Mouse (Mus musculus) embryonic facial prominence, embryonic 11.5 days (tissue): ENCODE data around the gene Nr6a1. TPM values are rescaled to one million over a fixed set of nuclear protein-coding genes. Genes with fewer than 3 reads are reported as not detected.

ENCODE experiments used
- ATAC-seq: fragments of 200-750 bp; cut with Nextera tagmentation; replicated peaks from 2 replicates; pipeline ENCODE4 v1.8.0; 2017; ENCODE audit warnings: low read depth; ENCODE audit not compliant: insufficient number of reproducible peaks, low FRiP score, low TSS enrichment
- DNase-seq: peaks from one replicate; pipeline ENCODE4 v3.0.0-alpha.2; 2015; ENCODE audit warnings: low spot score
- H3K27ac ChIP-seq: fragments of 300-500 bp; sonication (generic); replicated peaks from 2 replicates; pipeline ENCODE4 v1.5.1; 2014; ENCODE audit warnings: mild to moderate bottlenecking, low read depth, low read length, control low read depth
- H3K27me3 ChIP-seq: fragments of 300-500 bp; sonication (generic); 2 replicates; pipeline ENCODE4 v1.6.1; 2014; ENCODE audit warnings: mild to moderate bottlenecking, low read length, moderate library complexity, mixed read lengths; ENCODE audit not compliant: control insufficient read depth, insufficient read depth
- H3K36me3 ChIP-seq: fragments of 300-500 bp; sonication (generic); replicated peaks from 2 replicates; pipeline ENCODE4 v1.6.1; 2014; ENCODE audit warnings: low read depth, mild to moderate bottlenecking, low read length, moderate library complexity, mixed read lengths; ENCODE audit not compliant: control insufficient read depth, insufficient read depth
- H3K4me1 ChIP-seq: fragments of 300-500 bp; sonication (generic); 2 replicates; pipeline ENCODE4 v1.6.1; 2014; ENCODE audit warnings: low read length, mixed read lengths; ENCODE audit not compliant: control insufficient read depth, insufficient read depth
- H3K4me2 ChIP-seq: fragments of 300-500 bp; sonication (generic); 2 replicates; pipeline ENCODE4 v1.6.1; 2014; ENCODE audit warnings: low read depth, mild to moderate bottlenecking, control low read depth, low read length, moderate library complexity
- H3K4me3 ChIP-seq: fragments of 300-500 bp; sonication (generic); 2 replicates; pipeline ENCODE4 v1.5.1; 2014; ENCODE audit warnings: low read depth, low read length, control low read depth
- H3K9ac ChIP-seq: fragments of 300-500 bp; sonication (generic); replicated peaks from 2 replicates; pipeline ENCODE4 v1.6.1; 2014; ENCODE audit warnings: mild to moderate bottlenecking, control low read depth, low read length
- H3K9me3 ChIP-seq: fragments of 300-500 bp; sonication (generic); replicated peaks from 2 replicates; pipeline ENCODE4 v1.6.1; 2016; ENCODE audit warnings: mild to moderate bottlenecking, low read length, inconsistent platforms, mixed read lengths; ENCODE audit not compliant: control insufficient read depth
- WGBS: fragments of 180-500 bp; shearing (Covaris S2); extraction: QIAGEN DNeasy Blood & Tissue Kit; methylation state at CpG from one replicate; pipeline ENCODE4 v1.1.7; 2014; 5-methylcytosine and 5-hydroxymethylcytosine counted together
- polyA plus RNA-seq: library from polyadenylated mRNA; unstranded; fragments of >200 nt; fragmentation: Nextera tagmentation; extraction: Ambion mirVana; gene quantifications from 2 replicates; pipeline ENCODE4 v1.2.1, GENCODE M21; 2014

Gene Nr6a1
- polyA plus RNA-seq, 1 experiment from 2014 or later: 2.2 TPM

- no peak overlapping the region for H3K4me3 ChIP-seq
- no peak for DNase-seq
- no peaks in the 10 kb centered on the region for H3K27me3 ChIP-seq
Observed at GRCm38 (mm10) chr2:38923471-38923870, 4.0 kb downstream of the Nr6a1 start.

GRCm38 (mm10) chr2:38921374-38921773 is 6.1 kb downstream of the Nr6a1 start:
- DNase-seq: no peak
- 29% methylated on average over 1 of the region's 1 CpGs for WGBS
- Histone ChIP-seq H3K4me1 (no peaks in the 10 kb centered on the region), H3K9ac (no peak overlapping the region), H3K27ac (no peak overlapping the region), H3K36me3 (no peaks in the 10 kb centered on the region), H3K4me2 (no peak overlapping the region), H3K4me3 (no peak overlapping the region), H3K27me3 (no peaks in the 10 kb centered on the region), H3K9me3 (no peaks in the 10 kb centered on the region)
- ATAC-seq: no peak

More at GRCm38 (mm10) chr2:38923471-38923870, 4.0 kb downstream of the Nr6a1 start:
- 19% methylated on average over 3 of the region's 3 CpGs for WGBS
- Histone ChIP-seq H3K9ac (no peak overlapping the region), H3K4me1 (no peaks in the 10 kb centered on the region), H3K4me2 (no peak overlapping the region), H3K36me3 (no peaks in the 10 kb centered on the region), H3K27ac (no peak overlapping the region), H3K9me3 (no peaks in the 10 kb centered on the region)
- no peak for ATAC-seq

GRCm38 (mm10) chr2:38916947-38917691 is 10.4 kb downstream of the Nr6a1 start:
- no peak overlapping the region for H3K27ac ChIP-seq
- H3K9me3 ChIP-seq: no peaks in the 10 kb centered on the region
- H3K9ac ChIP-seq: no peak overlapping the region
- H3K4me1 ChIP-seq: no peaks in the 10 kb centered on the region
- no peaks in the 10 kb centered on the region for H3K36me3 ChIP-seq
- ATAC-seq: no peak
- H3K27me3 ChIP-seq: no peaks in the 10 kb centered on the region
- DNase-seq: no peak
- H3K4me2 ChIP-seq: no peak overlapping the region
- H3K4me3 ChIP-seq: no peak overlapping the region
- WGBS: 26% methylated on average over 4 of the region's 4 CpGs

GRCm38 (mm10) chr2:38914965-38915364 is 12.5 kb downstream of the Nr6a1 start:
- WGBS: 15% methylated on average over 4 of the region's 4 CpGs
- Histone ChIP-seq H3K9me3 (no peaks in the 10 kb centered on the region), H3K36me3 (no peaks in the 10 kb centered on the region), H3K4me3 (no peak overlapping the region), H3K9ac (no peak overlapping the region), H3K4me2 (no peak overlapping the region), H3K27me3 (no peaks in the 10 kb centered on the region), H3K4me1 (no peaks in the 10 kb centered on the region), H3K27ac (no peak overlapping the region)
- DNase-seq (no peak), ATAC-seq (no peak)

GRCm38 (mm10) chr2:38914517-38914916 is 13.0 kb downstream of the Nr6a1 start:
- DNase-seq (no peak), ATAC-seq (no peak)
- no peaks in the 10 kb centered on the region for H3K9me3 ChIP-seq
- H3K9ac ChIP-seq: no peak overlapping the region
- H3K36me3 ChIP-seq: no peaks in the 10 kb centered on the region
- H3K4me2 ChIP-seq: no peak overlapping the region
- WGBS: 38% methylated on average over 1 of the region's 1 CpGs
- no peak overlapping the region for H3K27ac ChIP-seq
- no peaks in the 10 kb centered on the region for H3K4me1 ChIP-seq
- H3K27me3 ChIP-seq: no peaks in the 10 kb centered on the region
- H3K4me3 ChIP-seq: no peak overlapping the region

- no peaks in the 10 kb centered on the region for H3K27me3 ChIP-seq
- no peak overlapping the region for H3K27ac ChIP-seq
- no peak overlapping the region for H3K4me2 ChIP-seq
- H3K9ac ChIP-seq: no peak overlapping the region
- WGBS: 64% methylated on average over 1 of the region's 1 CpGs
- H3K9me3 ChIP-seq: no peaks in the 10 kb centered on the region
- no peaks in the 10 kb centered on the region for H3K4me1 ChIP-seq
- DNase-seq: no peak
- H3K36me3 ChIP-seq: no peaks in the 10 kb centered on the region; the same call in 1 of the 2 replicates
- no peak for ATAC-seq
- H3K4me3 ChIP-seq: no peak overlapping the region
Observed at GRCm38 (mm10) chr2:38908604-38909003, 18.9 kb downstream of the Nr6a1 start.

GRCm38 (mm10) chr2:38906097-38906496 is 21.4 kb downstream of the Nr6a1 start:
- Histone ChIP-seq H3K4me2 (no peak overlapping the region), H3K27me3 (no peaks in the 10 kb centered on the region), H3K4me3 (no peak overlapping the region), H3K36me3 (no peaks in the 10 kb centered on the region; the same call in 1 of the 2 replicates), H3K4me1 (no peaks in the 10 kb centered on the region), H3K27ac (no peak overlapping the region), H3K9me3 (no peaks in the 10 kb centered on the region), H3K9ac (no peak overlapping the region)
- WGBS: 81% methylated on average over 5 of the region's 5 CpGs
- no peak for ATAC-seq
- DNase-seq: no peak

- Histone ChIP-seq H3K27me3 (no peaks in the 10 kb centered on the region), H3K9me3 (no peaks in the 10 kb centered on the region), H3K4me3 (no peak overlapping the region), H3K4me2 (no peak overlapping the region), H3K27ac (no peak overlapping the region), H3K9ac (no peak overlapping the region), H3K4me1 (no peaks in the 10 kb centered on the region), H3K36me3 (no peaks in the 10 kb centered on the region; the same call in 1 of the 2 replicates)
- 94% methylated on average over 1 of the region's 1 CpGs for WGBS
- DNase-seq (no peak), ATAC-seq (no peak)
Observed at GRCm38 (mm10) chr2:38904290-38904689, 23.2 kb downstream of the Nr6a1 start.
